Mouse (Mus musculus) lung, postnatal 0 days (tissue): ENCODE results near the gene Lst1. TPM values are rescaled to one million over a fixed set of nuclear protein-coding genes. Genes with fewer than 3 reads are reported as not detected.

ENCODE experiments used
- ATAC-seq: fragments of 200-750 bp; cut with Nextera tagmentation; 2 replicates; pipeline ENCODE4 v1.8.0; 2017; ENCODE audit warnings: moderate library complexity
- DNase-seq: peaks from one replicate; pipeline ENCODE4 v3.0.0-alpha.2; 2016; ENCODE audit warnings: low spot score
- H3K27ac ChIP-seq: fragments of 300-500 bp; sonication (generic); 2 replicates; pipeline ENCODE4 v1.5.1; 2014; ENCODE audit warnings: antibody characterized with exemption, mild to moderate bottlenecking, low read length, mixed read lengths
- H3K27me3 ChIP-seq: fragments of 300-500 bp; sonication (generic); replicated peaks from 2 replicates; pipeline ENCODE4 v1.6.1; 2014; ENCODE audit warnings: low read length, mixed read lengths; ENCODE audit not compliant: insufficient read depth
- H3K36me3 ChIP-seq: fragments of 300-500 bp; sonication (generic); 2 replicates; pipeline ENCODE4 v1.6.1; 2014; ENCODE audit warnings: low read length, mixed read lengths; ENCODE audit not compliant: insufficient read depth
- H3K4me1 ChIP-seq: fragments of 300-500 bp; sonication (generic); 2 replicates; pipeline ENCODE4 v1.6.1; 2014; ENCODE audit warnings: antibody characterized with exemption, low read depth, low read length, mixed read lengths; ENCODE audit not compliant: insufficient read depth
- H3K4me2 ChIP-seq: fragments of 300-500 bp; sonication (generic); replicated peaks from 2 replicates; pipeline ENCODE4 v1.6.1; 2014; ENCODE audit warnings: low read depth, mild to moderate bottlenecking, low read length, moderate library complexity, mixed read lengths
- H3K4me3 ChIP-seq: fragments of 300-500 bp; sonication (generic); 2 replicates; pipeline ENCODE4 v1.5.1; 2014; ENCODE audit warnings: low read depth, low read length
- H3K9ac ChIP-seq: fragments of 300-500 bp; sonication (generic); replicated peaks from 2 replicates; pipeline ENCODE4 v1.6.1; 2014; ENCODE audit warnings: low read depth, mild to moderate bottlenecking
- H3K9me3 ChIP-seq: fragments of 300-500 bp; sonication (generic); 2 replicates; pipeline ENCODE4 v1.6.1; 2016; ENCODE audit warnings: low read length, mixed read lengths
- CTCF ChIP-seq: IDR thresholded peaks from 2 replicates; pipeline ENCODE4 v1.5.1; 2016; ENCODE audit warnings: antibody characterized with exemption, mild to moderate bottlenecking
- EP300 ChIP-seq: IDR thresholded peaks from 2 replicates; pipeline ENCODE4 v1.6.1; 2016; ENCODE audit warnings: antibody characterized with exemption, mild to moderate bottlenecking, control low read depth
- WGBS: fragments of 180-500 bp; shearing (Covaris S2); extraction: QIAGEN DNeasy Blood & Tissue Kit; methylation state at CpG from one replicate; pipeline ENCODE4 v1.1.7; 2014; 5-methylcytosine and 5-hydroxymethylcytosine counted together
- polyA plus RNA-seq: library from polyadenylated mRNA; unstranded; fragments of >200 nt; fragmentation: Nextera tagmentation; extraction: Ambion mirVana; gene quantifications from 2 replicates; pipeline ENCODE4 v1.2.1, GENCODE M21; 2015

Gene Lst1
- polyA plus RNA-seq, 1 experiment from 2014 or later: 27.5 TPM

DNA sequence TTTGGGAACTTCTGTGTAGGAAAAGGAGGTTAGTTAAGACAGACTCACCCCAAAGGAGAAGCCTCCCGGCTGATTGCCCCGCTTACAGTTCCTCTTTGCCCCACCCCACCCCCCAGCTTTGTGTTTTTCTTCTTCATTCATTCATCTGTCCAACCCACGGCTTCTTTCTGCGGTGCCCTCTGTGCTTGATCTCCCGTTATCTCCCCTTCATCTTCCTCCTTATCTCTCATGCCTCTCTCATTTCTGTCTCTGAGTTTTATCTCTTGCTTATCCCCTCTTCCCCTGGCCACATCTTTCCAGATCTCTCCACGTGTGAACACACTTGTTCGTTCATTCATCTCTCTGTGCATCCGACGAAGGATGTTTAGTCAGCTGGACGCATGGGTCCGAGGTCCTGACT lies 12.9 kb upstream of the Lst1 start:
- 0 out of 2 replicates have a peak, but pooled peaks cover 3% of the 10 kb centered on the region for H3K27me3 ChIP-seq
- ATAC-seq (no peak), DNase-seq (no peak)
- H3K4me1 ChIP-seq: no peaks in the 10 kb centered on the region
- no peak overlapping the region for H3K4me2 ChIP-seq
- no peak overlapping the region for H3K4me3 ChIP-seq
- WGBS: 51% methylated on average over 11 of the region's 11 CpGs
- H3K9ac ChIP-seq: no peak overlapping the region
- no peak overlapping the region for H3K27ac ChIP-seq
- H3K36me3 ChIP-seq: no peaks in the 10 kb centered on the region
- TF ChIP-seq CTCF (no peak), EP300 (no peak)
- no peaks in the 10 kb centered on the region for H3K9me3 ChIP-seq

DNA sequence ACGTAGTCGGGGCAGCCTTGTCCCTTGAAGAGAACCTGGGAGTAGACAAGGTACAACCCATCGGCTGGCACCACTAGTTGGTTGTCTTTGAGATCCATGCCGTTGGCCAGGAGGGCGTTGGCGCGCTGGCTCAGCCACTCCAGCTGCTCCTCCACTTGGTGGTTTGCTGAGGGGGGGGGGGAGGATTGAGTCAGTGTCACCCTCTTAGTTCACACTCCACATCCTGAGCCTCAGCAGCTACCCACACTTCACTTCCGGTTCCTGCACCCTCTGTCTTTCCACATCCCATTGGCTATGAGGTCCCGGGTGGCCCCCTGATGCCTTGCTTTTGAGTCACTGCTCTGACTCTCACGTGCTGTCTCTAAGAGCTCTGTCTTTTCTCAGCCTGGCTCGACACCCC lies 12.2 kb upstream of the Lst1 start:
- 77% methylated on average over 11 of the region's 11 CpGs for WGBS
- Histone ChIP-seq H3K4me1 (no peaks in the 10 kb centered on the region), H3K4me2 (no peak overlapping the region), H3K27me3 (peaks cover 3% of the 10 kb centered on the region; the same call in 1 of the 2 replicates), H3K4me3 (no peak overlapping the region), H3K36me3 (no peaks in the 10 kb centered on the region), H3K27ac (no peak overlapping the region), H3K9ac (no peak overlapping the region), H3K9me3 (no peaks in the 10 kb centered on the region)
- TF ChIP-seq EP300: no peak
- no peak for TF ChIP-seq CTCF
- ATAC-seq: peak; percentile 33; the same call in 1 of the 2 replicates
- DNase-seq: peak; percentile 61

DNA sequence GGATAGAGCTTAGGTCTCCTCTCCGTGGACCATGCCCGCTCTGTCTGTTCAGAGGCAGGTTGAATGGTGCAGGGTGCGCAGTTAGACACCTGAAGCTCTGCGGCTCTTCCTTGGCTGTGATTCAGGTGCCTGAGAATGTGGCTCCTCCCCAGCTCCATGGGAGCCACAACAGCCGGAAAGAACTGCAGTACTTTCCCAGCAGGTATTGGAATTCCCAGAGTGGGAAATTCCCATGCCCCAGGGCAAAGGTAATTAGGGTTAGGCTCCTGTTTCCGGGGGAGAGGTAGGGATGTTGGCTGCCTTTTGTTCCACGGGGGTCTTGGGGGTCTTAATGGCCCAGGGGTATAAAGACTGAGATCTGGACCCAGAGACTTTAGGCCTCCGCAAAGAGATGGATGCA lies 10.7 kb upstream of the Lst1 start:
- Histone ChIP-seq H3K27me3 (peaks cover 3% of the 10 kb centered on the region; the same call in 1 of the 2 replicates), H3K4me3 (no peak overlapping the region), H3K36me3 (no peaks in the 10 kb centered on the region), H3K9me3 (no peaks in the 10 kb centered on the region), H3K9ac (no peak overlapping the region), H3K4me2 (no peak overlapping the region), H3K4me1 (peaks cover 4% of the 10 kb centered on the region; the same call in 1 of the 2 replicates), H3K27ac (no peak overlapping the region)
- ATAC-seq: no peak
- no peak for DNase-seq
- TF ChIP-seq CTCF (no peak), EP300 (no peak)
- 37% methylated on average over 8 of the region's 8 CpGs for WGBS

DNA sequence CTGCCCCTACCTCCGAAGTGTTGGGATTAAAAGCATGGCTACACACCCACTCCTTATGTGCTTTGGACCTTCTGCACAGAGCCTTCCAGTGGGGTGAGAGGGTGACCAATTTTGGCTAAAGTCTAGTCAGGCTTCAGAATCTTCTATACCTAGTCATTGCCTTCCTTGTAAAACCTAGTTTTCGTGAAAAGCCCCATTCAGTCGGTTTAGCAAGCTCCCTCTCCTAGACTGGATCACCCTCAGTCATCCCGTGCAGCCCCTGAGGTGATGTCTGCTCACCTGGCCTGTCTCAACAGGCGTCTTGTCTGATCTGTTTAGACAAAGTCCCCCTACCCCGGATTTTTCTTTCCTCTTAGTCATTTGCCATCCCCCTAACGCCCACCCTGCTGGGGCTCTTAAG lies 9.8 kb upstream of the Lst1 start:
- DNase-seq (no peak), ATAC-seq (no peak)
- Histone ChIP-seq H3K36me3 (no peaks in the 10 kb centered on the region), H3K9me3 (no peaks in the 10 kb centered on the region), H3K9ac (no peak overlapping the region), H3K4me1 (peaks cover 4% of the 10 kb centered on the region; the same call in 1 of the 2 replicates), H3K4me2 (no peak overlapping the region), H3K4me3 (no peak overlapping the region), H3K27me3 (peaks cover 3% of the 10 kb centered on the region; the same call in 1 of the 2 replicates), H3K27ac (no peak overlapping the region)
- TF ChIP-seq CTCF: no peak
- no peak for TF ChIP-seq EP300
- WGBS: 50% methylated on average over 7 of the region's 7 CpGs

DNA sequence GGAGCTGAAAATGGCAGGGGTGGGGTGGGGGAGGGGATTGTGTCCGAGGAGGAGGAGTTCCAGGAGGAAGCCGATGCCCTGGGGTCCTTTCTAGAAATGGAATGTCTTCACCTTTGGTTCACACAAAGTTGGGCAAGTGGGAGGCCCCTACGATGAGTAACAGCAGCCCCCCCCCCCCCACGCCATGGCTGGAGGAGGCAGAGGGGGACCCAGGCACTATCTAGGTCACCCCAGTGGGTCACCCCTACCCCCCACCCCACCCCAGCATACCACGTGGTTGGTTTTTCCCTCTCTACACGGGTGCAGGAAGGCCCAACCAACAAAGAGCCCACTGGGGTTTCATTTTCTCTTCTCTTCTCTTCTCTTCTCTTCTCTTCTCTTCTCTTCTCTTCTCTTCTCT lies 8.9 kb upstream of the Lst1 start:
- H3K9me3 ChIP-seq: no peaks in the 10 kb centered on the region
- no peak overlapping the region for H3K27ac ChIP-seq
- peaks cover 3% of the 10 kb centered on the region; the same call in 1 of the 2 replicates for H3K27me3 ChIP-seq
- TF ChIP-seq EP300 (no peak), CTCF (no peak)
- no peaks in the 10 kb centered on the region for H3K36me3 ChIP-seq
- no peak overlapping the region for H3K4me3 ChIP-seq
- H3K4me1 ChIP-seq: peaks cover 4% of the 10 kb centered on the region; the same call in 1 of the 2 replicates
- WGBS: 56% methylated on average over 5 of the region's 6 CpGs
- no peak overlapping the region for H3K9ac ChIP-seq
- H3K4me2 ChIP-seq: no peak overlapping the region
- ATAC-seq: no peak
- DNase-seq: no peak

DNA sequence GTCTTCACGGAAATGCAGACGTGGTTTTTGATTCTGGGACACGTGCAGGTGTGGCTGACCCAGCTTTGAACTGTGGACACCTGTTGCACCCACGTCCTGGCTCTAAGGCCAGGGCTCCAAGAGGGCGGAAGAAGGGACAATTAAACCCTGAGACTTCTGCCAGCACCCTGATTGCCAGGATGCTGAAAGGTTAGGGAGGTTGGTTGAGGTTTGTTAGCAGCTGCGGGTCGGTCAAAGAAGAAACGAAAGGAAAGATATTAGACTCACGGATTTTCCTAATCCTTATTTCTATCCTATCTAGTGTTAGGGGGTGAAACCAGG lies 8.0 kb upstream of the Lst1 start:
- no peak overlapping the region for H3K27ac ChIP-seq
- peaks cover 4% of the 10 kb centered on the region; the same call in 1 of the 2 replicates for H3K4me1 ChIP-seq
- H3K4me3 ChIP-seq: peak overlapping the region; percentile 45
- WGBS: 26% methylated on average over 9 of the region's 9 CpGs
- H3K9me3 ChIP-seq: no peaks in the 10 kb centered on the region
- TF ChIP-seq CTCF (no peak), EP300 (no peak)
- no peak overlapping the region for H3K9ac ChIP-seq
- no peaks in the 10 kb centered on the region for H3K36me3 ChIP-seq
- DNase-seq (no peak), ATAC-seq (peak; percentile 29; the same call in 1 of the 2 replicates)
- H3K27me3 ChIP-seq: no peaks in the 10 kb centered on the region; the same call in 1 of the 2 replicates
- H3K4me2 ChIP-seq: peak overlapping the region; percentile 75
